Comparison of ENCODE assay signal across 13 mouse cellular contexts in genomic region chr1:166244285-166244684, GRCm38 (mm10). TPM values are rescaled to one million over a fixed set of nuclear protein-coding genes. Genes with fewer than 3 reads are reported as not detected.
DNase-seq lines count a peak whose midpoint lies in the region.
"Had no signal": no experiment of that assay in that cellular context is flagged by ENCODE, and none has a peak within 500 bp of the region (broad histone marks: within the 10 kb centered on the region; RNA-seq: fewer than 3 reads in every experiment).

No protein-coding gene starts in this region.

- intact Hi-C loops in heart, postnatal 14 days (cut with DNase I) = no loop called here
- intact Hi-C loops in left cerebral cortex, postnatal 36 days (cut with DNase I) = no loop called here

- peak; percentile 84 for DNase-seq in heart, adult 11 months
- no peak for DNase-seq in heart, postnatal 14 days
- DNase-seq in right cerebral cortex, adult 18-20 months = peak; percentile 86
- no peak for DNase-seq in right cerebral cortex, postnatal 4 days
- DNase-seq in left cerebral cortex, postnatal 36 days (ENCODE audit: low spot score in 2 of 2) = peak; percentile 64 to 68
- DNase-seq in c-Kit-positive CD71-positive TER-119-positive erythroid progenitor cells, embryonic 14.5 days (ENCODE audit: low spot score) = no peak
- no peak for DNase-seq in kidney, adult 8-10 months
- no peak for DNase-seq in thymus, postnatal 36 days
- DNase-seq: adrenal gland, adult 2 months; gastrocnemius, postnatal 36 days; kidney, postnatal 36 days; lung, adult 18-20 months; thymus, adult 18-20 months had no signal

RNA-seq across cellular contexts. Expression of gene Mael, which starts 5.7 kb away (rescaled TPM):
- total RNA-seq in heart, postnatal 14 days (2021) = not detected
- total RNA-seq in left cerebral cortex, postnatal 36 days (2021) = under 1 TPM in 1 of 2 experiments, not detected in 1; 0.52 TPM
- total RNA-seq: adrenal gland, adult 2 months; gastrocnemius, postnatal 36 days had no signal

RNA-seq across cellular contexts. Expression of gene Ildr2, which starts 9.7 kb away (rescaled TPM):
- total RNA-seq in heart, postnatal 14 days (2021) = 1 to 10 TPM; 4.1 to 4.2 TPM
- total RNA-seq in left cerebral cortex, postnatal 36 days (2021) = 100 to 1,000 TPM; 104 to 110 TPM

Comparison
In these comparisons a context has a peak if more than half of its experiments do, and no peak if none do; other contexts are left out.
1. DNase-seq: peak in heart, adult 11 months (single experiment), right cerebral cortex, adult 18-20 months (single experiment) and left cerebral cortex, postnatal 36 days (2 of 2); none in heart, postnatal 14 days (0 of 2), right cerebral cortex, postnatal 4 days (single experiment), c-Kit-positive CD71-positive TER-119-positive erythroid progenitor cells, embryonic 14.5 days (single experiment), kidney, adult 8-10 months (0 of 2) and thymus, postnatal 36 days (0 of 2).
2. RNA of gene Ildr2, which starts 9.7 kb away (total RNA-seq): 104 to 110 TPM in left cerebral cortex, postnatal 36 days; 4.1 to 4.2 TPM in heart, postnatal 14 days; every median in the first group is over 10 times any median in the second.